Mouse (Mus musculus) adrenal gland, adult 2 months (tissue): ENCODE measurements at regions not wholly inside any gene's neighbourhood (a gene's known extent, or its start where the extent isn't known, plus 50 kb on each side); places are given as distances from the start of the nearest gene placed in this dataset.

Source experiments
- DNase-seq: peaks from one replicate; pipeline ENCODE4 v3.0.0; 2021

DNA sequence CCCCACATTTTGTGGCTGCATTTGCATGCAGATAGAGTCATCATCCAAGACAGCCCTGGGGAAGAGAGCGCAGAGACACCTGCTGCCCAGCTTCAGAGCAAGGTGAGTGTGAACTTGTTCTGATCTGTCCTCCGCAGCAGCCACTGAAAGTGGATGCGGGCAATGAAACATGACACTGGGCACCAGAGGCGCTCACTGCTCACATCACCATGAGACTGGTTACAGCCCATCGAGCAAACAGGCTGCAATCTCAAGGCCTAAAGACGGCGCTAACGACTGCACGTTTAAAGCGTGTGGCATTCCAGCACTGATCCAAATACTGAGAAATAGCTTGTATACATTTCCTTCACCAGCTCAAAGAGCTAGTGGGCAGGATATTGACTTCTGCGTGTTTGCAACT, 65.8 kb downstream of the Barhl2 start:
- DNase-seq = no peak

DNA sequence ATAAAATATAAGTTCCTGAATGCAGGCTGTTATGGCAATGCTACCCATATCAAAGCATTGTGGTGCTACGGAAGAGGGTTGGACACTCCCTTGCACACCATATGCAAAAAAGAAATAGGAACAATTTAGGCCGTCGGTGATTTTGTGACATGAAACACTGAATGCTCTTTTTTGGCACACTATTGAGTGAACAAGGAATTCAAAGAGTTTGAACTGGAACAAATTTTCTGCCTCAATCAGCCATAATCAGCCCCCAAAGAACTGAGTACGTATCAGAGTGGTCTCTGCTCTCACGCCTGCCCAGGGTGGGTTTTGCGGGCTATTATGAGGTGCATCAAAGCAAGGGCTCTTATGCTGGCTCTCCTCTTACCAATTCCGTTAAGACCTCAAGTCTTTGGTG, 71.3 kb downstream of the Barhl2 start:
- no peak for DNase-seq

DNA sequence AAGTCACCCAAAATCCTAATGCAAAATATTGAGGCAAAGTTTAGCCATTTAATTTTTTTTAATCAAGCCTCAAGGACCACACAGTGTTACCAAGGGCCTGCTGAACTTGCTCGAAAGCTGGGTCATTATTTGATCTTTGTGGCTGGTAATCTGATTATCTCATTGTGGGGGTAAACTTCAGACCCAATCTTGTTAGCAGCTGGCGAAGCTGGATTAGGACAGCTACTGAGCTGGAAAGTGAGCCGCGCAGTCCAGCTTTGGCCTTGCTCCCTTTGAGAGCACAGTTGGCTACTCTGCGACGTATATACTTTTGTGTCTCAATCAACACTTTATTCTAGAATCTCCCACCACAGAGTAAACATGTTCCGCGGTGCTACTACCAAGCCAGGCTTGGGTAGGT, 72.1 kb downstream of the Barhl2 start:
- no peak for DNase-seq

DNA sequence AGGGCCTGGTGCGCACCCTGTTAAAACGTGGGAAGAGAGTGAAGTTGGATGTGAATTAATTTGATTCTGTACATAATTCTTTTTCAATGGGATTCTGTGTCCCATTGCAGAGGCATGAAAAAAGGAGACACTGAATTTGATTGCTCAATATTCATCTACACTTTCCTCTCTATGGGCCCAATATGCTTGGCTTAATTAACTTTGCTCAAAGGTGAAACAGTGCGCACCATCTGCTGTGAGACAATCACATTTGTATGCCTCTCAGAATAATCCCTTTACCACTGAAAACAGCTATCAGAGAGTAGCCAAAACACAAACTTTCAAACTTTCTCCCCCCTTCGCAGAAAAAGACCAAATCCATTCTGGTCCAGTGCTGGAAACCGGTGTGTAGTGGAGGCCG, 72.7 kb downstream of the Barhl2 start:
- DNase-seq = no peak

DNA sequence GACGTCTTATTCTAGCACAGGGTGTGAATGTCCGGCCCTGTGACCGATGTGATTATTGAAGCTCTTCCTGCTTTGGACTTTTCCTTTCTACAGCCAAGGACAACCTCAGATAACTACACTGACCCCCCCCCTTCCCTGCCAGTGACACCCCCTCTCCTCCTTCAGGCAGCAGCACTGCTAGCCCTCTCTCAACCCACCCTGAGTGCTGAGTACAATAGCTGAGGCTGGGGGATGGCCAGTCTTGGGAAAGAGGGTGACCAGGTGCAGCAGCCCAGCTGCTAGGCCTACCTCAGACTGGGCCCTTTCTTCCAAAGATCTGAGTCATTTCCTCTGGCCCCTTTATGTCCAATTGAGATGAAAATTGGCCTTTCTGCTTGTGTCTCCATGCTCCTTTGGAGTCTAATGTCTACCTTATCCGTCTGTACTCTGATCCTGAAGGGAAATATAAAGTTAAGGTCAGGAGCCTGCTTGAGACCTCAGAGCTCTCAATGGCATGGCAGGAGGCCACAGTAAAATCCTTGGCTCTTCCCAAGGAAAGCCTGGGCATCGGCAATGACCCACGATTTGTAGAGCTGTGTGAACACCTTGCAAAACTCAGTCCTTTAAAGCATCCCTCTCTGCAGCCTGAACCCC, 73.7 kb downstream of the Barhl2 start:
- DNase-seq = no peak

DNA sequence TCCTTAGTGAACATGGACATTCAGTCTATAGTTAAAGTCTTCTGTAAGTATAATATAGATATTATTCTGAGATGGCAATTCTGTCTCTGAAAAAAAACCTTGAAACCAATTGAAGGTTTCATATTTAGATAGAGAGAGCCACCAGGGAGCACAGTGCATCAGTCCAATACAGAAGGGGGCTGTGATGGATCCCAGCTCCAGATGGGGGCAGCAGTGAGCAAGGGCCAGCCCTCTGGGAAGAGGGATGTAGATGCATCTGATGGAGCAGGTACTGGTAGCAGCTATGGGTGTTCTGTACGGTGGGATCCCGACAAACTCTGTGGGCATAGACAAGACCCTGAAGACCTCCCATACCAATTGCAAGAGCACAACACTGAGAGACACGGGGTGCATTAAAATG, 76.0 kb downstream of the Barhl2 start:
- DNase-seq = peak; percentile 4

DNA sequence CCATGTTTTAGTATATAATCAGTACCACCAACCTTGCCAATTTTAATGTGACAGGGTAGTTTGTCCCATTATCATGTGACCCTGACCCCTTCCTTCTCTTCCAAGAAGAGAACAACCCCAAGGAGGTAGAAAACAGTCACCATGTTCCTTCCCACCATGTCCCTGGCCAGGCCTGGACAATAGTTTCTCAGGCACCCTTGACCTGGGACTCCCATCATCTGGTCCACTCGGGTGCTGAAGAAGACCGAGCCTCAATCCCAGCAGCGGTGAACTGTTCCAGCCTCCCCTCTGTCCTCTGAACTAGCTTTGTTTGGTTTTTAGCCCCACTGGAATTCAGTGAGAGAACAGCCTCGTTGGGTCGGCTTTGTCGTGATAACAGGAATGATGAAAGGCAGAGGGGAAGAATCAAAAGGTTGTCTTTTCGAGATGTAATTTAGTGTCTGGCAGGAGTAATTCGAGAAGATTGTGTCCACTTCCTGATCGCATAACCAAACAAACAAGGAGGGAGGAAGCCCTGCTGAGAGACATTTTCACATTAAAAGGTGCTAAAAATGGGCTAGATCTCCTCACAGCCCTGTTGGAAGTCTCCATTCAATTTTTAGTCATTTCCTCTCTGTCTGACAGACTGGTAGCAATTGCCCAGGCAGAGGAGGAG, 77.2 kb downstream of the Barhl2 start:
- no peak for DNase-seq

DNA sequence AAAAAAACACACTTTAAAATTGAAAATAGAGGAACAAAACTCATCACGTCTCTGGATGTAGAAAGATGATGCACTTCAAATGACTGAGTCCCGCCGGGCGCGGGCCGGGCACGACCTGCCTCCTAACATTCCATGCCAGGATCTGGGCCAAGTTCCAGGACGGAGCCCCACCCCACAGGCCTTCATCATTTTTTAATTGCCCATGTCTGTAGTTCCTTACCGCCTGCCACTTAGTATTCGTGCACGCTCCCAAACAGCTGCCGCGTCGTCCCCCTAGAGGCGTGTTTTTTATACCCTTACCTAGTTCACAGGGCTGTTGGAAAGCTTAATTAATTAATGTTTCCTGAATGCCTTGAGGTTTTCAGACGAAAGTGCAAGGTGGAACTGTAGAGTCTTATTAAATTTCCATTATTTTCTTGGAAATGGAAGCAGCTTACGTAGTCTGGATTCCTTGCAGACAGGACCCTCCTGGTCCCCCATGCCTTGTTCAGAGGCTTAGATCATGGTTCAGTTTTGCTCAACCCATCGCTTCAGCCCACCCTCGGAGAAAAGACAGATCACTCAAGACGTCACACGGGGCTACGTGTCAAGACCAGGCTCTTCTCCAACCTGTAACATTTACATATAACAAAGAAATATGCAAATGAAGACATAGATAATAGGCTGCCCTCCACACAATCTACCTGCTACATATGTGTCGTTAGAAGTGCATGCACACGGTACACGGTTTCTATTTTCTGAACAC, 81.0 kb downstream of the Barhl2 start:
- no peak for DNase-seq

DNA sequence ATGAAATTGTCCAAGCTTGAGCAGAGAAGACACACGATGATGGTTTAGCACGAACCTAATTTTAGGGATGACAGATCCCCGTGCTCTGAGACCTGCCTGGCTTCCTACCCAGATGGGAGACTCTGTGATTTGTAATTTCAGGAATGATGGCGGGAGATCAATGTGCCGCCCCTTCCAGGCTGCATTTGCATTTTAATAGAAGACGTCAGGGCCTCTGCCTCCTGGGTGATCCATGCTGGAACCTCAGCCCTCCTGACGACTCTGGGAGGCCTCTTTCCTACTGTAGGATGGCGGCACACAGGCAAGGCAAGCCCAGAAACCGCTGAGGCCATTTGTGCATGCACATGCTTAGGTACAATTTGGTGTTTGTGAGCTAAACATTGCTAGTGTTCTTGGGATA, 90.1 kb downstream of the Barhl2 start:
- no peak for DNase-seq

DNA sequence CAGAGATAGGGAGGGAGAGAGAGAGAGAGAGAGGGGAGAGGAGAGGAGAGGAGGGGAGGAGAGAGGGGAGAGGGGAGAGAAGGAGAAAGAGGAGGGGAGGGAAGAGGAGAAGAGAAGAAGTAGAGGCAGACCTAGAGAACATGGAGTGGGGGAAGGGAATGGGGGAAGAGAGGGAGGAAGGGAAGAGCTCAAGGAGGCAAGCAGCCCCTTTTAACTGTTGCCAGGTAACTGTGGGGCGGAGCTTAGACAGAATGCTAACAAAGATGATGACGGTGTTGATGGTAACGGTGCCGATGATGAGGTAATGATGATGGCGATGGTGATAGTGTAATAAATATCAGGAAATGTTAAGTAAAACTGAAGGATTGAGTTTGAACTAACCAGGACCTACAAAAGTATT, 90.7 kb downstream of the Barhl2 start:
- no peak for DNase-seq

DNA sequence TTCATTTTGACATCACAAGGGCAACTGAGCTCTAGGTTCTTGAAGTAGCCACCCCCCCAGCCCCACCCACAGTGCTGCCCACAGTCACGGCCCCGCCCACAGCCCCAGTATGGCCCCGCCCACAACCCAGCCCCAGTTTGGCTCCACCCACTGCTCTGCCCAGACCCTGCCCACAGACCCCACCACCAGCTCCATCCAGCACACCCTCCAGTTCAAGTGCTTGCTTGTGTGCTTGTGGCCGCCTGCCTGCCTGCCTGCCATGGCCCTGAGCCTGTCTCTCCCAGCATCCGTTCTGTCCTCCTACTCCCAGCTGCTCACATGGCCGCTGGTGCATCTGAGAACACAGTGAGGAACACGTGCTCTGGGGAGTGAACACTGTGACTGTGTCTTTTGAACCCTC, 92.0 kb downstream of the Barhl2 start:
- DNase-seq = no peak

DNA sequence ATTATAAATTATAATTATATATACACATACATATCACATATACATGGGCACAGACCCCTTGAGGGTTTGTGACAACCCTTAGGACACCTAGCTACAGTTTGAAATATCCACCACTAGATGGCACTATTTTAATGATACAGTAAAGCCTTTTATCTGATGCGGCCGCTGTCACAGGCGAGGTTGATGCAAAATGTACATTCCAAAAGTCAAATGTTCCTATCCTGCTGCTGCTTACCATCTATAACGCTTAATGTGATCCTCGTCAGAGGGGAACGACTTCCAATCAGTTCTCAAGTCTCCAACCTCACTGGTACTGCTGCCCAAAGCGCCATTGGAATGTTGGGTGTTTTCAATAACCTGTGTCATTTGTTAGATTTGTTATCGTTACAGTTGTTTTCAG, 92.9 kb downstream of the Barhl2 start:
- no peak for DNase-seq

DNA sequence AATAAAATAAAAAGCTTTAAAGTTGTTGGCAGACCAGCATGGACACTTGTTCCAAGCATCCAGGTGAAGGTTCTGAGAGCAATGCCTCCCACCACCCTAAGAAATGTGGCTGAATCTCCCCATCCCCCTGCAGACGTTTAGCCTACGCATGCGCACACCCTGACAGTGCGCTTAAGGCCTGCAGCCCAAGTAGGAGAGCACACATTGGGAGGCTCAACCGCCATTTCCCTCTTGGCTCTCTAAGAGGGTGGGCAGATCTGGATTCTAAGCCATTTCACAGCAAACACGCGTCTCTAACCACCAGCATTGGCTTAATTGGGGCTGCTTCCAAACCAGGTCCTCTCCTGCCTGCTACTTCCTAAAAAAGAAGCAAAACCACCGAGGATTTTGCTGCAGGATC, 106.6 kb downstream of the Barhl2 start:
- no peak for DNase-seq

DNA sequence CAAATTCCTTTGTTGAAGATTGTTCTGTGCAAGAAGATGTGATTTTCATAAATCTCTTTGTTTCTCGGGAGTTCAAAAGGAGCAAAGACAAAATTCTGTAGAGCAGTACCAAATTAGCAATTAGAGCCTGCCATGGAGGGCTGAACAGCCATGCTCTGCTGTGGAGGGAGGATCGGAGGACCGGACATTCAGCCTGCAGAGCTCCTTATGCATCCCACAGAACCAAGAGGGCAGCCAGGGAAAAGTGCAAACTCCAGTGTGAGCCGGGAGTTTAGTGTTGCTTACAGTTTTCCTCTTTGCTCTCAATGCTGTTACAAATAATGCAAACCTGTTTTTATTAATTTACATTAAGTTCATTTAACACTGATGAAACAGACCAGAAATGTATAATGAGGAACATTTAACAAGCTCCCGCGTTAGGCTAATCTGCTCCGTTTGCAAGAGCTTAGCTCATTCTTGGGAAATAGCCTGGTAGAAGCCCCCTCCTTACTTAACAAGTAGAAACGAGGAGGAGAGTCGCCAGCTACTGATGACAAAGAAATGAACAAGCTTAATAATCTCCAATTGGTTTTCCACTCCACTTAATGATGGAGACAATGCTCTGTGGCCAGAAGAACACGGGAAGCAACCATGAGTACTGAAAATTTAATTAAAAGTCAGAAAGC, 108.0 kb downstream of the Barhl2 start:
- no peak for DNase-seq

DNA sequence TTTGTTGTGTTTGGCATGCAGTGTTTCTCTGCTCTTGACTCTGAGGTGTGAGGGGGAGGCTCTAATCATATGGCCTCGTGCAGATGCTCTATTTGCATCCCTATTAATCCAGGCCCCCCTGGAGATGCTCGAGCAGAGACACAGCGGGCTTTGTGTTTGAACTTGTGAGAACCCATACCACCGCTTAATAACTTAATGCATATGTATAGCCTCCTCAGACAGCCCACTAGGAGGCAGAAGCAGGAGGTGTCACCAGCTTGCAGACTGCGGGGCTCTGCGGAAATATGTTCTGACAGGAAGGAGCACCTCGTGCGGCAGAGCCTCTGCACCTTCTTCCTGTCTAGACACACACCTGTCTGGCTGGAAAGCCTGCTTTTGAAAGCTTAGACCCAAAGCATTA, 113.7 kb downstream of the Barhl2 start:
- no peak for DNase-seq

DNA sequence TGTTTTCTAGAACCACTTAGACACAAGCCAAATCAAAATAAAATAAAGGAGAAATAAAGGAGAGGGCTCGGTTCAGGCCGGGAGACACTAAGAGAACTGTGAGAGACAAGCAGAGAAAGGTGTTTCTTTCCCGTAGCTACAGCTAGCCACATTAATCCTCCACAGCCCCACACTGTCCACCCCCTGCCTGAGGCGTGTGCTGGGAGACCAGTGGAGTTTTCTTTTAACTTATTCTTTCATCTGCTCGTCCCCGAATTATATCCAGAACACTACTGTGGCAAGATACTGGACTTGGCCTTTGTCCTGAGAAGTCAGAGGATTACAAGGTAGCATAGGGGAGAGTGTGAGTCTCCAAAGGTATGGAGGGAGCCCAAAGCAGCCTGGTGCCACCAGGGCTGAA, 114.4 kb downstream of the Barhl2 start:
- DNase-seq = no peak

DNA sequence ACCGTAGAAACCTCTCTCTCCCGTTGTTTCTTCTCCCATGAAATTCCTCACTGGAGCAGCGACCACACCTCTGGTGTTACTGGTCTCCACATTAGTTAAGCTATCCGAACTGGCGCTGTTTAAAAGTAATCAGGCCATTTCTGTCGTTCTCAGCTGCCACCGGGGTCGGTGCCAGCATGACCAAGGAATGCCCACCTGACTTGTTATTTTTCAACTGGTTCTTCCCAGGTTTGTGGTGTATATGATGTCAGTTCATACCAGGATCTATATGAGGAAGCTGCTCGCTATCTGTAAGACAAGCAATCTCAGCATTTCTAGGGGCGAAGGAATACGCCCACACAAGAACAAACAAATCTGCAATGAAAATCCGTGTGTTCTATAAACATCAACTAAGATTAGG, 116.6 kb downstream of the Barhl2 start:
- no peak for DNase-seq

DNA sequence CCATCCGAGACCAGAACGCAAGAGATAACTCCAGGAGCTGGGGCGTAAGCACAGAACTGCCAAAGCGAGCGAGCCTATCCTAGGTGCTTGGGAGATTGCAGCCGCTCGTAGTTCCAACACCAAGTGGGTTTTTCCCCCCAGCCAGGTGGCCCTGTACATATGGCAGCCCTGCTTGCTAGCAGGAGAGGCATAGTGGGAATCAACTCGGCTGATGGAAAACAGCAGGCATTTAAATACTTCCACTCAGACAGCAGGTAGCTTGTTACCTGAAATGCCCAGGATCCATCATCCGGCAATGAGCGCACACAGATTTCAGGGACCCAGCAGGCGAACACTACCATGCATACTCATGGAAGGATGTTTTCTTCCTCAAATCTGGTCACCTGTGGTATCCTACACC, 122.3 kb downstream of the Barhl2 start:
- DNase-seq = no peak

DNA sequence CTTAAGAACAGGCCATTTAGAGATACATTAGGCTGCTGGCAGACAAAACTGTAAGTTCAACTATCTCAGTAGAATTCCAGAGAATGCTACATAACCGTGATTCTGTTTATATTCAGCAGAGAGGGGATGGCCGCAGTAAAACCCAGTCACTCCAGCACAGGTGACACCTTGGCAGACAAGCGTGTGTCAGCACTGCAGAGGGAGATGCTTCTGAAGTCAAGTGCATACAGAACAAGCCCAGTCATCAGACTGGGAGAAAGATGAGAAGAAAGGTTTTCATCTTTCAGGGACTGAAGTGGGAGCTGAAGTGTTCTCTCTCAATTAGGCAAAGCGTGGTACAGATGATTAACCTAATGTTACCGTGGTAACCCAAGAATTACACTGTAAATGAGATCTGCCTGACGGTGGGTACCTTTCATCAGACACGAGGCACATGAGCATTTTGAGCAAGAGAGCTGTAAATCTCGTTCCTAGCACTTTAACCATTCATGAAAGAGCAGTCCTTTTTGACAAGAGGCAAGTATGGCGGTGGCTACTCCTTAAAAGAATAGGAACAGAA, 130.3 kb downstream of the Barhl2 start:
- no peak for DNase-seq

DNA sequence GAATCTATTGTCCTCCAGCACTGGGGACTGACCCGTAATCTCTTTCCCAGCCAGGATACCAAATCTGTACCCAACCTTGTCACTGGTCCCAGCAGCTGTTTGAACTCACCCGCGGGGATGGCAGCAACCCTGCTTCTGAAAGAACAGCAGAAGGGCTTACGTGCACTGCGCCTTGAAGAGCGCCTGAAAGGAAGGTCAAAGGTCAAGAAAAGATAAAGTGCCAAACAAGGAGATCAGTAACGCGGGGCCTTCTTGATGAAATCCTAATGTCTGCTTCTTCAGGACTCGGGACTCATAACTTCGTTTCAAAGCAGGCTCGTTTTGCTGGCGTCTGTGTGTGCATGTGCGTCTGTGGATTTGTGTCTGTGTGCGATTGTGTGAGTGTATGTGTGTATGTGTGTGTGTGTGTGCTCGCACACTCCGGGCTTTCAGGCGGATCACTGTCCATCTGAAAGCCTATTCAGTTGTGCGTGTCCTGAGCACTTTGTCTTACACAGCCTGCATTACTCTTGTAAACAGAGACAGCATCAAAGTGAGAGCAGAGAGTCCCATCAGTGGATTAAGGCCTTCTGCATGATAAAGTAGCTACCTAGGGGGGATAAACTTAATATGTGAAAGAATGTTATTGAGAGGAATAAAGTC, 135.3 kb downstream of the Barhl2 start:
- no peak for DNase-seq

DNA sequence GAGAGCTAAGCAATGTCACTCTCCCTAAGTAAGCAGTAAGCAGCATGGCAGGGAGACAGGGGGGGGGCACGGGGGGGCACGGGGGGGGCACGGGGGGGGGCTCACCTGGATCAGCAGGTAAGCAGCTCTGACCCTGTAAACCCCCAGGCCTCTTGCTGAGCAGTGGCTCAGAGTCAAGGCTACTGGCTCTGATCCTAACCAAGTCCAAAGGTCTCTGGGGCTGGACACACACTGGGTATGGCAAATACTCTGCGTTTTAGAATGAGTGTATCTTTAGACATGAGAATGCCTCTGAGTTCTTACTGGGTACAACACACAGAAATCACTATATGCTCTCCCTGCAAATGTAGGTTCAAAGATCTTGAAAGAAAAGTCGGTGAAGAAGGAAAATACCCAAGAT, 136.5 kb downstream of the Barhl2 start:
- DNase-seq = no peak

DNA sequence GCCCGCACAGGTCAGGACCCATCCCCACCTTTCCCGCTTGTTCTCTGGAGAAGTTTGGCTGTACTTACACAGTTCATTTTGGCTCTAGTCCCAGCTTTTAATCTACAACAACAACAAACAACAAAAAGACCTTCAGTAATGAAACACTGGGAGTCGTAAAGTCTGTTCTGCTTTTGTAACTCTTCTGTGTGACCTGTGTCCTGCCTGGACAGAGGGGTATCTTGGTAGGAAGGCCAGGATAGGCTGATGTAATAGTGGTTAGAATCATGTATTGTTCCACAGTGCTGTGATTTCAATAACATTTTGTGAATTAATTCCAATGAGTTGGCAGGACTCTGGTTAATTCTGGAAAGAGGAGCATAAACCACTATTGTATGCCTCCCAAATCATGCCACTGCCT, 136.9 kb downstream of the Barhl2 start:
- no peak for DNase-seq
